Mouse (Mus musculus) kidney, postnatal 36 days (tissue): ENCODE measurements at regions not wholly inside any gene's neighbourhood (a gene's known extent, or its start where the extent isn't known, plus 50 kb on each side); places are given as distances from the start of the nearest gene placed in this dataset.

ENCODE experiments used
- DNase-seq, 2 experiments: peaks; one replicate each; pipeline ENCODE4 v3.0.0; 2021 to 2022; ENCODE audit warnings: mixed read lengths in 2 of 2

GRCm38 (mm10) chr1:157013669-157014048 is 74.2 kb upstream of the Ralgps2 start:
- DNase-seq: peak in 1 of 2 experiments; percentile 32

DNA sequence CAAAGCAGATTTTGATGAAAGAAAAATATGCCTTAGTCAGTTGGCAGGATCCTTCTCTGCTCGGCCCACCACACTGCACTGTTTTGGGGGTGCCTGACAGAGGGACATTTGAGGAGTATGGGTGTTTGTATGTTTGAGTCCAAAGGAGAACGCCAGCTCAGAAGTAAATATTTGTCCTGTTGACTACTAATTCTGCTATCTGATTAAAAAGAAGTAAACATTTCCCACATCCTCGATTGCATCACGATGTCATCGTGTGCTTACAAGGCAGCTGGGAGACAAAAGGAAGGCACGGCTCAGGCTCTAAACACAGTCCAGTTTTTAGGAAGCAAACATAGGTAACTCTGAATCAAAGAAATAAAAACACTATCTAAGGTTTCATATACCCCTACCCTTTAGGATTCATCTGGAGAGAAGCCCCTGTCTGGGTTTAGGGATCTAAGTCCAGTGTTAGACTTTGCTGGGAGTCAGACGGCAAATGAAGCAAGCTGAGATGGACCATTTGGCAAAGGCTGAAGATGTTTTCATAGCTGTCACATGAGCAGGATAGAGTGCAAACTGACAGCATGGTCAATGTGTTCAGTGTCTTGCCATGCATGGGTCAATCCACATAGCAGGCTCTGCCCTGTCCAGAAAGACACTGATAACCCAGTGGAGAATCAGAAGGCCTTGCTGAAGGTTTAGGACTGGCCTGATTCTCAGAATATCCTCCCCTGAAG is 73.7 kb upstream of the Ralgps2 start:
- DNase-seq: no peak

DNA sequence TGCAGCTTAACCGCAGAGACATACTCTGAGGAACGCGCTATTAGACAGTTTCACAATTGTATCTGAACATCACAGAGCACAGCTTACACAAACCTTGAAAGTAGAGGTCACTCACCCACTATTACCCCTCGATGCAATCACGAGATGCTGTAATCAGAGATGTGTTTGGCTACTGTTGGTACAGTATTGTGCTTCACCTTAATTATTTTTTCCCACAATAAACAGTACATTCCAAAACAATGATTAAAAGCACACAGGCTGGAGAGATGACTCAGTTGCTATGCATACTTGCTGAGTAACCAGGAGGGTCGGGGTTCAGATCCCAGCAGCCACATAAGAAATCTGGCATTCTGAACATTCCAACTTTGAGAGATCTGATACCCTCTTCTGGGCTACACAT is 71.8 kb upstream of the Ralgps2 start:
- no peak for DNase-seq

GRCm38 (mm10) chr1:157009427-157009826 is 70.0 kb upstream of the Ralgps2 start:
- peak; percentile 65 to 77 for DNase-seq

DNA sequence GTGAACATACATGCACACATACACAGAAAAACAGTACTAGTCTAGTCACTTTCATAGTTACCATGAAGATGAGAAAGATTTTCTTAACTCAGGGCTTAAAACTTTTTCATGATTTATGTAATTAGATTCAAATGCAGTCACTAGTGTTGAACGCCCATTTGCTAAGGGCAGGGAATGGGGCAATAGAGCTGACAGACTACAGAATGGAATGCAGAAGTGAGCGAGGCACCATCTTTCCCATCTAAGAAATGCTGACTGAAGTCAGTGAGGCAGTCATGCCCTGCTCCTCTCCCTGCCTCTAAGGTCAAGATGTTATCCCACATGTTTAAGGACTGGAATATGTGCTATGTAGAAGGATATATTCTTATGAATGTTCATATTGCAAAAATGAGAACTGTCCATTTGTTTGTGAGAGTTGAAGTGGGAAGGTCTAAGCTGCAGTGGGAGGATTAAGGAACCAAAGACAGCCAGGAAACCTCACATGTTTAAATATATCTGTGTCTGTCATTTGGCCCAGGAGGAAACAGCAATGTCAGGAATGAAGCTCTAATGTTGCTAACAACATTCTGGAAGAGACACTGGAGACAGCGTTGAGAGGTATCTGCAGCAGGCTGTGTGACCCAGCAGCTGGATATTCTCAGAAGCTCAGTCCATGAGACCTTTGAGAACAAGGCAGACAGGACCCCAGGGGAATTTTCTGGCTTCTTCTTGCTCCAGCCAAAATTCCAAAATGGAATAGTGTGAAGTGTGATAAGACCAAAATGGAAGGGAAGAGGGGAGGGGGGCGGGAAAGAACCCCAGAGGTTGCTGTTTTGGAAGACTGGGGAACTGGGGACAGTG is 68.7 kb upstream of the Ralgps2 start:
- peak; percentile 25 to 57 for DNase-seq

DNA sequence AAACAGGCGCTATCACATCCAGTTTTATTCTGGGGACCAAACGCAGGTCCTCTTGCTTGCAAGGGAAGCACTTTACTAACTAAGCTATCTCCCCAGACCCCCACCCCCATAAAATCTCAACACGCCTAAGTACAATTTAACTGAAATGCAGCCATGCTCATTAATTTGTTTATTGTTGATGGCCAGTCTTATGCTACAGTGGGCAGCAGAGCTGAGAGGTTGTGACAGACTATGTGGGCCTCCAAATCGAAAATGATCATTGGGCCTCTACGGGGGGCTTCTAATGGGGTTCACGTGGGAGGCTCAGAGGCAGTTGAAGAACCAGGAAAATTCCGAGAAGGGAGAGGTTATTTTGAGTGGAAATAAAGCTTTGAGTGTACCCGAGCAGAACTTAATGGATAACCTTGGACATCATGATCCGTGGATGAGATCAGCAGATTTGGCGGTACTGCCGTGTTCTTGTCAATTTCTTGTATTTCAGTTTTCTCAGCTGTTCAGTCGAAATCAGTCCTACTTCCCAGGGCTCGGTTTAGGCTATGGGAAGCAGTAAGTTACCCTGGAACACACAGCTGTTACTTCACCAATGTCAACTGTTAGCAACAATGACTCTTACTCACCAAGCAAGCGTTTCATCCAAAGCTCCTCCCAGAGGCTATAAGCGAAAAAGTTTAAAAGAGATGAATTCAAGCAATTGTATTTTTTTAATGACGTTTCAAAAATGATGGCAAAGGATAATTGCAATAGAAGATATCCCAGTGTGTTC is 65.1 kb upstream of the Ralgps2 start:
- no peak for DNase-seq

DNA sequence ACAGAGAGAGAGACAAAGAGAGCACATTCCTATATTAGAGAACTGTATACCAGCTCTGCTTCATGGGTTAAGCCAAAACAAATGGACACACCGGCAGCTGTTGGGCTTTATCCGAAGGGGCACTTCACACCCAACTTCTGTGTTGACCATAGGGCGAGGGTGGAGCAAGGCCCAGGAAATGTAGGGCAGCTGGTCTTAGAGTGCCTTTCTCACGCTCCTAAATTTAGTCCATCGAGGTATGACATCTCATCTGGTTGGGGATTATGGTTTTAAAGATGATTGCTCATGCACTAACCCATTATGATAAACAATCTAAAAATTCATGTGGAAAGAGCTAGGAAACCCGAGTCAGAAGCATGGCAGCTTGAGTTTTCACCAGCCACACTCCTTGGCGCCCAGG is 63.6 kb upstream of the Ralgps2 start:
- no peak for DNase-seq

GRCm38 (mm10) chr1:157002258-157002657 is 62.8 kb upstream of the Ralgps2 start:
- DNase-seq: no peak

- DNase-seq: peak in 1 of 2 experiments; percentile 42
These were observed 61.7 kb upstream of the Ralgps2 start for GRCm38 (mm10) chr1:157001008-157001660.

DNA sequence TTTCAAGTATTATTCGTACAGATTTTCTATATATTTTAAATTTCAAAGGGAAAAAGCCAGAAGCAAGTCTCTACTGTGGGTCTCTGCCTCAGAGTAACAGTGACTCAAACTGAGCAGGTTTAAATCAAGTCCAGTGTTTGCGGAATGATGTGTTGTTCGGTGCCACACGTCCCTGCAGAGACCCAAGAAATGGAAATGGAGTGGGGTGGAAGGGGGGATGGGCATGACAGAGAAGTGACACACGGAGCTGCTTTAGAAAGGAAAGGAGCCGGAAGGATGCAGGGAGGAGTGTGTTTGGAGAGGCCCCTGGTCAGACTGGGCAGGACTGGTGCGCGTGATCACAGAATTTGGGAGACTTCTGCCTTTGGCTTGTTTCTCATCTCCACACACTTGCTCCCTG is 60.5 kb upstream of the Ralgps2 start:
- no peak for DNase-seq

GRCm38 (mm10) chr1:156999272-156999671 is 59.8 kb upstream of the Ralgps2 start:
- DNase-seq: no peak

GRCm38 (mm10) chr1:156997476-156998305 is 58.3 kb upstream of the Ralgps2 start:
- DNase-seq: no peak

GRCm38 (mm10) chr1:156997033-156997432 is 57.6 kb upstream of the Ralgps2 start:
- no peak for DNase-seq

DNA sequence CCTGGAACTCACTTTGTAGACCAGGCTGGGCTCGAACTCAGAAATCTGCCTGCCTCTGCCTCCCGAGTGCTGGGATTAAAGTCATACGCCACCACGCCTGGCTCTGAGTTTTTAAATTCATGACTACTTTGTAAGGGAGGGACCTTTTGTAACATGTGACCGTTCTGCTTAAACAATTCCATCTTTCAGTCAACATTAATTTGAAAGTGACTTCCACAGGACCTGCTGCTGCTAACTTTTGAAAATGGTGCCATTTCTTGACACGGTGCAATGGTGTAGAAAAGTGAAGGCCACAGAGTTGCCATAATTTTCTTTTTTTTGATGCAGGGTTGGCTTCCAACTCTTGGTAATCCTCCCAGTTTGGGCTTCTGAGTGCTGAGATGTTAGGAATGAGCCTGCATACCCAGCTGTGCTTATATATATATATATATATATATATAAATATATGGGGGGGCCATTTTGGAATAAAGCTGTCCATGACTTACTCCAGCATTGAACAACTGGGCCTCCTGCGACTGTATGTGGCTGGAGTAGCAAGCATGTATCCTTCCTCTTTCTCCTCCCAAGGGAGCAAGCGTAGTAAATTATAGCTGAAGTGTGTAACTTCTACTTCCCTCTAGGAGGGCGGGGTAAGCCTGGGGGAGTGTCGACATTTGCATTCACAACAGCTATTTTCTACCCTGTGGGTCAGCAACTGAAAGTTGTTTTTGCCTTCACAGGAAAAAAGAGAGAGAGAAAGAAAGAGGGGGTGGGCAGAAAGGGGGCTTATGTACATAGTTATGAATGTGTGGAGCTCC is 56.9 kb upstream of the Ralgps2 start:
- DNase-seq: peak in 1 of 2 experiments; percentile 48

DNA sequence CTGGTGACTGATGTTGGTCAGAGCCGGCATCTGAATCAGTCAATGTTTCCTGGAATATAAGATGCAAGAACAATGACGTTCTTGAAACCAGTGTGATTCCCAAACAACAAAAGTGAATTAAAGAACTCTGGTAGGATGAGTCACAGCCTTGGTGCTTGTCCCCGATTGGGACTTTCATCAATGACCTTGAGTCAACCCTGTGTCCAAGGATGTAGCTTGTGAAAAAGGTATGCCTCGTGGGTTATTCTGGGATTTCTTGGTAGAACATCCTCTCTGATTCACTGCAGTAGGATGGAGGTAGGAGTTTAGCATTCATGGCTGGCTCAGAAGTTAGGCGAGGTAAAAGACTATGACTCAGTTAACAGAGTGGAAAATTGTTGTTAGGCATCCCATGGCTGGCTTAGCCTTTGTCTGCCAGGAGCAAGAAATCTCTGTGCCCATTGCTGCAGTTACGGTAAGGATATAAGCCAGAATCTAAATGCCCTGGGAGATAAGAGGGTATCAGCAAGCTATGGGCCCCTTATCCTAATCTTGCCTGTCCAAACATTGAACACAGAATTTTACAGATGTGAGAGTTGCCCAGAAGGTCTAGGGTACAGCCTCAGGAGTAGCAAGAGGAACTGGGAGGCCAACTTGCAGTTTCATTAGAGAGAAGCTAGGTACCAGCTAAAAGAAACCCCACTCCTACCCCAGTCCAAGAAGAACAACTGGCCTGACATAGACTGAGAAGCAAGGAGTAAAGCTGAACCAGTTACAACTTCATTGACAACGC is 55.9 kb upstream of the Ralgps2 start:
- DNase-seq: no peak

GRCm38 (mm10) chr1:156994644-156995016 is 55.2 kb upstream of the Ralgps2 start:
- DNase-seq: no peak

- no peak for DNase-seq
These were observed 54.7 kb upstream of the Ralgps2 start for GRCm38 (mm10) chr1:156994005-156994643.

GRCm38 (mm10) chr1:156993105-156993504 is 53.7 kb upstream of the Ralgps2 start:
- no peak for DNase-seq

- DNase-seq: no peak
These were observed 53.1 kb upstream of the Ralgps2 start for GRCm38 (mm10) chr1:156992536-156992935.
